Mouse (Mus musculus): ENCODE measurements around the gene Itgal.
"Not testable (repeated sequence)": the region's sequence is repeated elsewhere in the genome, so short reads cannot be mapped to it uniquely, and the experiment has no call there.

Gene Itgal

GRCm38 (mm10) chr7:127342332-127342731, 46.3 kb downstream of the Itgal start:
- DNase-seq (ENCODE audit: low spot score in 2 of 2), result no peak

GRCm38 (mm10) chr7:127342888-127343287, 46.8 kb downstream of the Itgal start:
- no peak for DNase-seq (ENCODE audit: low spot score in 2 of 2)

- DNase-seq (ENCODE audit: low spot score in 2 of 2), result no peak
Observed at GRCm38 (mm10) chr7:127343351-127344019, 47.4 kb downstream of the Itgal start.

GRCm38 (mm10) chr7:127344371-127344770, 48.3 kb downstream of the Itgal start:
- no peak for DNase-seq (ENCODE audit: low spot score in 2 of 2)

- DNase-seq (ENCODE audit: low spot score in 2 of 2), result no peak
Observed at GRCm38 (mm10) chr7:127345092-127345491, 49.0 kb downstream of the Itgal start.

GRCm38 (mm10) chr7:127345512-127346325, 49.7 kb downstream of the Itgal start, which contains the start of gene Zfp768:
TSS of gene Zfp768 (minus strand) at chr7:127345589.
- DNase-seq (ENCODE audit: low spot score in 2 of 2), result peak; percentile 58 to 85

- no peak for DNase-seq (ENCODE audit: low spot score in 2 of 2)
Observed at GRCm38 (mm10) chr7:127346676-127347075, 50.6 kb downstream of the Itgal start.

GRCm38 (mm10) chr7:127351230-127352004, 55.4 kb downstream of the Itgal start:
- no peak for DNase-seq (ENCODE audit: low spot score in 2 of 2)

- no peak for DNase-seq (ENCODE audit: low spot score in 2 of 2)
Observed at GRCm38 (mm10) chr7:127355796-127356195, 59.7 kb downstream of the Itgal start.

- DNase-seq (ENCODE audit: low spot score in 2 of 2), result no peak
Observed at GRCm38 (mm10) chr7:127357871-127358270, 61.8 kb downstream of the Itgal start.

- DNase-seq (ENCODE audit: low spot score in 2 of 2), result no peak
Observed at GRCm38 (mm10) chr7:127358472-127358871, 62.4 kb downstream of the Itgal start.

- no peak for DNase-seq (ENCODE audit: low spot score in 2 of 2)
Observed at GRCm38 (mm10) chr7:127360265-127360664, 64.2 kb downstream of the Itgal start.

GRCm38 (mm10) chr7:127361449-127361848, 65.4 kb downstream of the Itgal start:
- no peak for DNase-seq (ENCODE audit: low spot score in 2 of 2)

GRCm38 (mm10) chr7:127362418-127362817, 66.4 kb downstream of the Itgal start:
- peak in 1 of 2 experiments; percentile 52 for DNase-seq (ENCODE audit: low spot score in 2 of 2)

GRCm38 (mm10) chr7:127363475-127363921, 67.4 kb downstream of the Itgal start:
- DNase-seq (ENCODE audit: low spot score in 2 of 2), result no peak

- DNase-seq (ENCODE audit: low spot score in 2 of 2), result no peak
Observed at GRCm38 (mm10) chr7:127364166-127364565, 68.1 kb downstream of the Itgal start.

- DNase-seq (ENCODE audit: low spot score in 2 of 2), result no peak
Observed at GRCm38 (mm10) chr7:127366249-127366648, 70.2 kb downstream of the Itgal start.

- DNase-seq (ENCODE audit: low spot score in 2 of 2), result no peak
Observed at GRCm38 (mm10) chr7:127371213-127371612, 75.2 kb downstream of the Itgal start.

GRCm38 (mm10) chr7:127371870-127372269, 75.8 kb downstream of the Itgal start:
- not testable (repeated sequence) for DNase-seq (ENCODE audit: low spot score in 2 of 2)

- peak; percentile 88 to 97 for DNase-seq (ENCODE audit: low spot score in 2 of 2)
Observed at GRCm38 (mm10) chr7:127375271-127376245, 79.5 kb downstream of the Itgal start, which contains the start of gene Zfp747. TSS of gene Zfp747 (minus strand) at chr7:127376050.
